Mouse (Mus musculus) intestine, embryonic 16.5 days (tissue): ENCODE results near the gene Kcnab2. TPM values are rescaled to one million over a fixed set of nuclear protein-coding genes. Genes with fewer than 3 reads are reported as not detected.

Experiments used
- ATAC-seq: fragments of 200-750 bp; cut with Nextera tagmentation; 2 replicates; pipeline ENCODE4 v1.8.0; 2017; ENCODE audit warnings: moderate TSS enrichment, moderate library complexity
- H3K27ac ChIP-seq: fragments of 300-500 bp; sonication (generic); 2 replicates; pipeline ENCODE4 v1.5.1; 2014; ENCODE audit warnings: mild to moderate bottlenecking, low read length
- H3K27me3 ChIP-seq: fragments of 300-500 bp; sonication (generic); replicated peaks from 2 replicates; pipeline ENCODE4 v1.6.1; 2014; ENCODE audit warnings: low read length, control low read depth, mixed read lengths; ENCODE audit not compliant: control insufficient read depth, insufficient read depth
- H3K36me3 ChIP-seq: fragments of 300-500 bp; sonication (generic); 2 replicates; pipeline ENCODE4 v1.6.1; 2014; ENCODE audit warnings: low read length, control low read depth; ENCODE audit not compliant: control insufficient read depth, insufficient read depth
- H3K4me1 ChIP-seq: fragments of 300-500 bp; sonication (generic); 2 replicates; pipeline ENCODE4 v1.6.1; 2014; ENCODE audit warnings: low read length, control low read depth, mixed read lengths; ENCODE audit not compliant: control insufficient read depth, insufficient read depth
- H3K4me2 ChIP-seq: fragments of 300-500 bp; sonication (generic); 2 replicates; pipeline ENCODE4 v1.6.1; 2014; ENCODE audit warnings: low read depth, low read length, control low read depth
- H3K4me3 ChIP-seq: fragments of 300-500 bp; sonication (generic); 2 replicates; pipeline ENCODE4 v1.5.1; 2014; ENCODE audit warnings: mild to moderate bottlenecking, low read length
- H3K9ac ChIP-seq: fragments of 300-500 bp; sonication (generic); 2 replicates; pipeline ENCODE4 v1.6.1; 2014; ENCODE audit warnings: low read depth, low read length
- H3K9me3 ChIP-seq: fragments of 300-500 bp; sonication (generic); 2 replicates; pipeline ENCODE4 v1.6.1; 2016; ENCODE audit warnings: low read length, control low read depth; ENCODE audit not compliant: control insufficient read depth
- WGBS: fragments of 180-500 bp; shearing (Covaris S2); extraction: QIAGEN DNeasy Blood & Tissue Kit; methylation state at CpG from one replicate; pipeline ENCODE4 v1.1.7; 2014; 5-methylcytosine and 5-hydroxymethylcytosine counted together
- polyA plus RNA-seq: library from polyadenylated mRNA; unstranded; fragments of >200 nt; fragmentation: Nextera tagmentation; extraction: Ambion mirVana; gene quantifications from 2 replicates; pipeline ENCODE4 v1.2.1, GENCODE M21; 2015

Kcnab2 gene
- polyA plus RNA-seq, 1 experiment from 2014 or later, result 3.3 TPM

DNA sequence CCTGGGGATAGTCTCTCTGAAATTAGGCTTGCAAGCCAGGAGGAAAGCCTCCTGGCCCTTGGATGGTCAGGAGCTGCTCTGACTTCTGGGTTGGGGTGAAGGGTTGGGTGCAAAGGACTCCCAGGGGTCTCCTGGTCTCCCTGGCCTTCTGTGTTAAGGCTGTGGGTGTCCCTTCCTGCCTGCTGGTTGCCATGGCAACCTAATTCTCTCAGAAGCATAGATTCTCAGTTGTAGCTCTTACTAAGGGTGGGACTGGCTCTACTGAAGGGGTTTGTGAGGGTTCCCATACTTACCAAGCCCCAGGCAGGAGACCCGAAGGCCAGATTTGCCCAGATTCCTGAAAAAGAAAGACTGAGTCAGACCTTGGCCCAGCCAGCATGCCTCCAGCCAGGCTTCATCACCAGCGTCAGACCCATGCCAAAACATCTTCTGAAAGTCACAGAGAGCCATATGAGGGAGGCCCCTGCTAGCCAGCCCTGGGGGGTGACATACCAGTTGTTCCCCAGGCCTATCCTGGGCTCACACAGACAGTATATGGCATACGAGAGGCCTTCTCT, 65.1 kb downstream of the Kcnab2 start:
- Histone ChIP-seq H3K4me1 (no peaks in the 10 kb centered on the region), H3K4me3 (no peak overlapping the region), H3K9me3 (no peaks in the 10 kb centered on the region), H3K27ac (no peak overlapping the region), H3K36me3 (no peaks in the 10 kb centered on the region), H3K9ac (no peak overlapping the region), H3K4me2 (no peak overlapping the region), H3K27me3 (no peaks in the 10 kb centered on the region)
- no peak for ATAC-seq
- WGBS, result 83% methylated on average over 3 of the region's 3 CpGs

- Histone ChIP-seq H3K27ac (no peak overlapping the region), H3K4me1 (no peaks in the 10 kb centered on the region), H3K36me3 (no peaks in the 10 kb centered on the region), H3K4me3 (no peak overlapping the region), H3K4me2 (no peak overlapping the region), H3K9me3 (no peaks in the 10 kb centered on the region), H3K9ac (no peak overlapping the region), H3K27me3 (no peaks in the 10 kb centered on the region)
- no peak for ATAC-seq
- WGBS, result 74% methylated on average over 13 of the region's 13 CpGs
Observed at GRCm38 (mm10) chr4:152410961-152411360, 66.7 kb downstream of the Kcnab2 start.

DNA sequence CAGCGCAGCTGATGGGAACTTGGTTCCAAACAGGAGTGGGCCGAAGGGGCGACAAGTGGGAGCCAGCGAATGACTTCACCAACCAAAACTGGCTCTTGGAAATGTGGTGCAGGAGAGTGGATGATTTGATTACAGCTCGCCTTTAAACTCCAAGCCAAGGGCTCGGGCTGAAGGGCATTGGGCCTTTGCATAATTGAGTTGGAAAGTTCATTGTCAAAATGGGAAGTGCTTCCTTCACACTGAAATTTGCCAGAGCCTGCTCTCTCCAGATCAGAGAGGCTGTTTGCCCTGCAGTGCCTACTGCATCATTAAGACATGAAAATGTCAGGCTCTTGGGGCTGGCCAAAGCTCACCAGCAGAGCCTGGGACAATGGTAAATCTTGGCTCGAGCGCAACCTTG, 71.1 kb downstream of the Kcnab2 start:
- no peak for ATAC-seq
- Histone ChIP-seq H3K36me3 (no peaks in the 10 kb centered on the region), H3K4me1 (no peaks in the 10 kb centered on the region), H3K4me3 (no peak overlapping the region), H3K4me2 (no peak overlapping the region), H3K27me3 (no peaks in the 10 kb centered on the region), H3K27ac (0 out of 2 replicates have a peak overlapping the region, but pooled peaks have one; percentile 14), H3K9ac (no peak overlapping the region), H3K9me3 (no peaks in the 10 kb centered on the region)
- WGBS, result 71% methylated on average over 8 of the region's 8 CpGs

DNA sequence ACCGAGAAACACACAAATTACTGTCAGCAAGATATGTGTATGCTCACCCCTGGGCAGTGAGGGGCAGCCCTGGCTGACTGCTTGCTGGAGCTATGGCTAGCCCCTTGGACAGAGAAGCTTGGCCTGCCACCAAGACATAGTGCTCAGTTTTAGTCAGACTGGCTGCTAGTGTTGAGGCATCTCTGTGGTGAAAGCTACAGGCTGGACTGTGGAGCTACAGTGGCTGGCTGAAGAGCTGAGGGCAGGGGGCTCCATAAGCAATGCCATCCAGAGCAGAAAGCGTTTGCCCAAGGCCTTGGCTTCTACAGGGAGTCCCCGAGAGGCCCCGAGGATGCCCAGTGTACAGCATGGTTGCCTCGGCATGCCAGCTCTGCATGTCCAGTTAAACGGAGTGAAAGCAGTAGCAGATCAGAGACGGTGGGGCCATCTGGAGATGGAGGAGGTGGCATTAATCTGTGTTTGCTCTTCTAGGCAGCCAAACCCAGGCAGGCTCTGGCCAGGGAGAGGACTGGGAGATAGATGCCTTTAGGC, 71.9 kb downstream of the Kcnab2 start:
- no peaks in the 10 kb centered on the region for H3K36me3 ChIP-seq
- H3K9me3 ChIP-seq, result no peaks in the 10 kb centered on the region
- no peak overlapping the region for H3K27ac ChIP-seq
- WGBS, result 74% methylated on average over 7 of the region's 7 CpGs
- H3K4me1 ChIP-seq, result no peaks in the 10 kb centered on the region
- no peaks in the 10 kb centered on the region for H3K27me3 ChIP-seq
- H3K9ac ChIP-seq, result no peak overlapping the region
- no peak overlapping the region for H3K4me2 ChIP-seq
- H3K4me3 ChIP-seq, result no peak overlapping the region
- no peak for ATAC-seq

DNA sequence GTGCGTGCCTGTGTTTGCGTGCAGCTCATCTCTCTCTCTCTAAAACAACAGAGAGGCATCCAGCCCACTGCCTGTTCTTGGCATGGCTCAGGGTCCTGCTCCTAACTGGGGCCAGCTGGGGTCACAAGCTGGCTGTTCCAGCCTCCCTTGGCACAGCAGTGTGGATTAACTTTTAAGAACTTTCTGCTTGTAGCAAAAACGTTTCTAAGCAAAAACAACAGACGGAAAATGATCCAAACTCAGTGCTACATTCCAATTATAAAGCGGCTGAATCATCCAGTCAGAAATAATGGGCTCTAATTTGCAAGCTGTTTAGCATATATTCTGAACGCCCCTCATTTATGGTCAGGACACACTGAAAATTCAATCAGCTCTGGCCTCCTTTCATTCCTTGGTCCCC, 72.5 kb downstream of the Kcnab2 start:
- Histone ChIP-seq H3K4me3 (no peak overlapping the region), H3K36me3 (no peaks in the 10 kb centered on the region)

GRCm38 (mm10) chr4:152398926-152399325, 78.7 kb downstream of the Kcnab2 start:
- Histone ChIP-seq H3K4me1 (no peaks in the 10 kb centered on the region), H3K4me3 (no peak overlapping the region), H3K9me3 (no peaks in the 10 kb centered on the region), H3K4me2 (no peak overlapping the region), H3K27ac (no peak overlapping the region), H3K36me3 (no peaks in the 10 kb centered on the region), H3K9ac (no peak overlapping the region), H3K27me3 (no peaks in the 10 kb centered on the region)
- WGBS, result 74% methylated on average over 3 of the region's 3 CpGs
- no peak for ATAC-seq

More for the DNA sequence above, 72.5 kb downstream of the Kcnab2 start:
- no peak for ATAC-seq
- Histone ChIP-seq H3K9me3 (no peaks in the 10 kb centered on the region), H3K4me2 (no peak overlapping the region), H3K27me3 (no peaks in the 10 kb centered on the region), H3K27ac (no peak overlapping the region), H3K9ac (no peak overlapping the region), H3K4me1 (no peaks in the 10 kb centered on the region)
- 72% methylated on average over 6 of the region's 6 CpGs for WGBS

DNA sequence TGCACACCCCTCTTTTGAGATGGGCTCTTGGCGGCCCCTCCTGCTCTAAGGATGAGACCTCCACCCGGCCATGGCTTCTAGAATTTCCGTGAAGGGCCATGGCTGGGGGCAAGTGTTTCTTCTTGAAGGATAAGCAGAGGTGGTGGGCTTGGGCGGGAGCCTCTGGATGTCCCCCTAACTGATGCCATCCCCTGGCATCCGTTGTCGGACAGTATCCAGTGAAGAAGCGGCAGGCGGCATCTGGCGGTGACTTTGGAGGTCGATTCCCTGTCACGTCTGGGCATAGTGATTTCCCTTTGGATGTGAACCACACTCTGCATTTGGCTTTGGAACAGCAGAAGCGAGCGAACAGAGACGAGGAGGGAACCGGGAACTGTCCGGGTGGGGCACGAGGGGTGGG, 85.0 kb downstream of the Kcnab2 start:
- WGBS, result 84% methylated on average over 17 of the region's 17 CpGs
- no peak for ATAC-seq
- Histone ChIP-seq H3K9me3 (no peaks in the 10 kb centered on the region), H3K4me1 (0 out of 2 replicates have a peak, but pooled peaks cover 3% of the 10 kb centered on the region), H3K4me3 (no peak overlapping the region), H3K36me3 (no peaks in the 10 kb centered on the region), H3K4me2 (no peak overlapping the region), H3K27ac (no peak overlapping the region), H3K9ac (no peak overlapping the region), H3K27me3 (no peaks in the 10 kb centered on the region)

DNA sequence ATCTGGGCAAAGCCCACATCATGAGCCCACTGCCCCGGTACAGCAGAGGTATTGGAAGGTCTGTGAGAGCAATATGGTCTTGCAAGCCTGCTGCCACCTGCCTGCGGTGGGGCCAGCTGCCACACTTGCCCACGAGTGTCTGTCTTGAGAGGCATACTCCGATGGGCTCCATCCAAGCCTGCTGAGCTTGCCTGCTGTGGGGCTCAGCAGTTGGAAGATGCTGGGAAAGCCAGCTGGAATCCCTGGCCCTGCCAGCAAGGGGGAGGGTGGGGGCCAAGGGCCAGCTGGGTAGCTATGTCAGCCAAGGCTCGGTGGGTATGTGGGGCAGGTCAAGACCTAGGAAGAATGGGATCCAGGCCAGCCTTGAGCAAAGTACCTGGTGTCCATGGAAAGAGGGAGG, 85.5 kb downstream of the Kcnab2 start:
- no peak overlapping the region for H3K4me3 ChIP-seq
- H3K9ac ChIP-seq, result no peak overlapping the region
- no peak for ATAC-seq
- H3K27ac ChIP-seq, result no peak overlapping the region
- no peaks in the 10 kb centered on the region for H3K27me3 ChIP-seq
- no peaks in the 10 kb centered on the region for H3K36me3 ChIP-seq
- no peaks in the 10 kb centered on the region for H3K9me3 ChIP-seq
- H3K4me2 ChIP-seq, result no peak overlapping the region
- 76% methylated on average over 5 of the region's 5 CpGs for WGBS
- 0 out of 2 replicates have a peak, but pooled peaks cover 3% of the 10 kb centered on the region for H3K4me1 ChIP-seq

GRCm38 (mm10) chr4:152385644-152386043, 92.0 kb downstream of the Kcnab2 start:
- Histone ChIP-seq H3K4me1 (no peaks in the 10 kb centered on the region), H3K4me2 (no peak overlapping the region), H3K4me3 (no peak overlapping the region), H3K9me3 (no peaks in the 10 kb centered on the region), H3K36me3 (no peaks in the 10 kb centered on the region), H3K9ac (no peak overlapping the region), H3K27me3 (no peaks in the 10 kb centered on the region), H3K27ac (no peak overlapping the region)
- 55% methylated on average over 16 of the region's 16 CpGs for WGBS
- ATAC-seq, result no peak
